Mouse (Mus musculus) left cerebral cortex, adult 11 months (tissue): Measurements from ENCODE around the gene B4galnt2.

ENCODE experiments used
- DNase-seq: peaks from one replicate; pipeline ENCODE4 v3.0.0; 2022; ENCODE audit warnings: low spot score

B4galnt2 gene

GRCm38 (mm10) chr11:95840694-95841497 is 73.8 kb downstream of the B4galnt2 start:
- no peak for DNase-seq

- DNase-seq: no peak
Observed at GRCm38 (mm10) chr11:95838999-95839868, 75.5 kb downstream of the B4galnt2 start.

GRCm38 (mm10) chr11:95838598-95838997 is 76.1 kb downstream of the B4galnt2 start:
- DNase-seq: no peak

- DNase-seq: no peak
Observed at GRCm38 (mm10) chr11:95837059-95837458, 77.6 kb downstream of the B4galnt2 start, which contains the start of gene Gngt2. Gene Gngt2 (plus strand): TSS chr11:95837216.

GRCm38 (mm10) chr11:95836433-95836832 is 78.3 kb downstream of the B4galnt2 start:
- no peak for DNase-seq

GRCm38 (mm10) chr11:95835832-95836231 is 78.9 kb downstream of the B4galnt2 start:
- no peak for DNase-seq

GRCm38 (mm10) chr11:95834742-95835710 is 79.7 kb downstream of the B4galnt2 start:
- no peak for DNase-seq

- no peak for DNase-seq
Observed at GRCm38 (mm10) chr11:95834143-95834667, 80.5 kb downstream of the B4galnt2 start.

GRCm38 (mm10) chr11:95833631-95834142 is 81.0 kb downstream of the B4galnt2 start:
- DNase-seq: no peak

- no peak for DNase-seq
Observed at GRCm38 (mm10) chr11:95833006-95833570, 81.6 kb downstream of the B4galnt2 start.

- no peak for DNase-seq
Observed at GRCm38 (mm10) chr11:95832129-95833005, 82.3 kb downstream of the B4galnt2 start.

GRCm38 (mm10) chr11:95831641-95832040 is 83.0 kb downstream of the B4galnt2 start:
- DNase-seq: no peak

- DNase-seq: no peak
Observed at GRCm38 (mm10) chr11:95831276-95831619, 83.4 kb downstream of the B4galnt2 start.

- no peak for DNase-seq
Observed at GRCm38 (mm10) chr11:95830411-95831275, 84.0 kb downstream of the B4galnt2 start.

GRCm38 (mm10) chr11:95829526-95830050 is 85.1 kb downstream of the B4galnt2 start:
- DNase-seq: no peak

GRCm38 (mm10) chr11:95828181-95828964 is 86.3 kb downstream of the B4galnt2 start:
- DNase-seq: no peak

GRCm38 (mm10) chr11:95827464-95828085 is 87.1 kb downstream of the B4galnt2 start:
- DNase-seq: no peak

GRCm38 (mm10) chr11:95827168-95827447 is 87.6 kb downstream of the B4galnt2 start:
- no peak for DNase-seq
